In the genomic region with DNA sequence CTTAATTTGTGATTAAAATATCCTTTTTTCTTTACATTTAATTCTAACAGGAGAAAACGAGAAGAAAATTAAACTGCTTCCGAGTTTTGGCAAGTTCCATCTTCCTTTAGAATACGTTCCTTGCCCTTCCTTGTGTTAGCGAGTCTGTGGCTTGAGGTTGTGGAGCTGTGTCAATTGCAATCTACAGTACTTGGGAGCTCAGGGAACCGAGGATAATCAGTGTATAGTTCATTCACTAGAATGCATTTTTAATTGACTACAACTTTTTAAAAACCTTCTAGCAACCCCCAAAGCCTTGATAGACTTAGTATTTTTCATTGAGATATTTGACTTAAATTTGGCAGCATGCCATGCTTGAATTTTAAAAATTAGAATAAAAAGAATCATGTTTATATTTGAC, we compare ENCODE assay signal across 19 mouse cellular contexts.
"Had no signal": no experiment of that assay in that cellular context is flagged by ENCODE, and none has a peak within 500 bp of the region (broad histone marks: within the 10 kb centered on the region; RNA-seq: fewer than 3 reads in every experiment).

No protein-coding gene starts in this region.

- H3K27me3 ChIP-seq: midbrain, embryonic 12.5 days; neural tube, embryonic 13.5 days; neural tube, embryonic 15.5 days; stomach, embryonic 15.5 days had no signal

- H3K36me3 ChIP-seq: midbrain, embryonic 10.5 days; midbrain, embryonic 12.5 days; neural tube, embryonic 13.5 days; neural tube, embryonic 15.5 days; stomach, embryonic 15.5 days had no signal

- H3K9me3 ChIP-seq: midbrain, embryonic 10.5 days; midbrain, embryonic 12.5 days; neural tube, embryonic 13.5 days; neural tube, embryonic 15.5 days; stomach, embryonic 15.5 days had no signal

- H3K4me3 ChIP-seq: midbrain, embryonic 10.5 days; midbrain, embryonic 12.5 days; myocyte; neural tube, embryonic 13.5 days; neural tube, embryonic 15.5 days; stomach, embryonic 15.5 days had no signal

- H3K27ac ChIP-seq: midbrain, embryonic 10.5 days; midbrain, embryonic 12.5 days; neural tube, embryonic 13.5 days; neural tube, embryonic 15.5 days; stomach, embryonic 15.5 days; stomach, postnatal 0 days had no signal

- H3K4me1 ChIP-seq: stomach, embryonic 15.5 days had no signal

- DNase-seq: lung, adult 2 months; lung, postnatal 10 days; lung, postnatal 4 days; midbrain, embryonic 14.5 days; retina, postnatal 1 day; right cerebral cortex, adult 18-20 months; right cerebral cortex, postnatal 25 days; right cerebral cortex, postnatal 4 days; thymus, adult 2 months; thymus, postnatal 25 days; thymus, postnatal 4 days had no signal

- H3K9ac ChIP-seq: midbrain, embryonic 12.5 days; neural tube, embryonic 13.5 days; neural tube, embryonic 15.5 days; stomach, embryonic 15.5 days had no signal

- ATAC-seq: midbrain, embryonic 16.5 days had no signal

- H3K4me2 ChIP-seq: midbrain, embryonic 12.5 days; neural tube, embryonic 13.5 days; neural tube, embryonic 15.5 days; stomach, embryonic 15.5 days had no signal
